Mouse (Mus musculus) myocyte (in vitro differentiated cells): ENCODE measurements around the gene Mrpl40.
A peak's percentile ranks its signal among the peaks of the same experiment; 100 is the strongest.

Source experiments
- CEBPB ChIP-seq: IDR thresholded peaks from 2 replicates; pipeline ENCODE4 v1.6.1; 2011; ENCODE audit warnings: mild to moderate bottlenecking, moderate library complexity; ENCODE audit not compliant: poor library complexity, insufficient read depth, severe bottlenecking
- MYOD1 ChIP-seq, 3 experiments: IDR thresholded peaks; one replicate each; pipeline ENCODE4 v1.6.1; 2011; ENCODE audit warnings: control low read depth in 2 of 3, low read depth in 2 of 3, mild to moderate bottlenecking in 2 of 3, moderate library complexity in 1 of 3; ENCODE audit not compliant: insufficient read length in 2 of 3, control insufficient read depth in 1 of 3
- MYOG ChIP-seq, 3 experiments: IDR thresholded peaks; one replicate each; pipeline ENCODE4 v1.6.1; 2011; ENCODE audit warnings: control low read depth in 2 of 3, low read depth in 2 of 3, mild to moderate bottlenecking in 2 of 3; ENCODE audit not compliant: insufficient read length in 2 of 3, control insufficient read depth in 1 of 3, insufficient read depth in 1 of 3
- POLR2A ChIP-seq: IDR thresholded peaks from one replicate; pipeline ENCODE4 v1.6.1; 2011; ENCODE audit warnings: low read depth, mild to moderate bottlenecking, control low read depth, moderate library complexity; ENCODE audit not compliant: insufficient read length
- POLR2AphosphoS2 ChIP-seq: IDR thresholded peaks from one replicate; pipeline ENCODE4 v1.6.1; 2011; ENCODE audit warnings: low read depth, control low read depth; ENCODE audit not compliant: insufficient read length
- TCF12 ChIP-seq: IDR thresholded peaks from one replicate; pipeline ENCODE4 v1.6.1; 2011; ENCODE audit warnings: mild to moderate bottlenecking, control low read depth; ENCODE audit not compliant: poor library complexity, insufficient read depth, severe bottlenecking
- TCF3 ChIP-seq: IDR thresholded peaks from one replicate; pipeline ENCODE4 v1.6.1; 2011; ENCODE audit warnings: low read depth, control low read depth; ENCODE audit not compliant: insufficient read length
- USF1 ChIP-seq: IDR thresholded peaks from one replicate; pipeline ENCODE4 v1.6.1; 2011; ENCODE audit warnings: low read depth, mild to moderate bottlenecking, control low read depth, moderate library complexity

DNA sequence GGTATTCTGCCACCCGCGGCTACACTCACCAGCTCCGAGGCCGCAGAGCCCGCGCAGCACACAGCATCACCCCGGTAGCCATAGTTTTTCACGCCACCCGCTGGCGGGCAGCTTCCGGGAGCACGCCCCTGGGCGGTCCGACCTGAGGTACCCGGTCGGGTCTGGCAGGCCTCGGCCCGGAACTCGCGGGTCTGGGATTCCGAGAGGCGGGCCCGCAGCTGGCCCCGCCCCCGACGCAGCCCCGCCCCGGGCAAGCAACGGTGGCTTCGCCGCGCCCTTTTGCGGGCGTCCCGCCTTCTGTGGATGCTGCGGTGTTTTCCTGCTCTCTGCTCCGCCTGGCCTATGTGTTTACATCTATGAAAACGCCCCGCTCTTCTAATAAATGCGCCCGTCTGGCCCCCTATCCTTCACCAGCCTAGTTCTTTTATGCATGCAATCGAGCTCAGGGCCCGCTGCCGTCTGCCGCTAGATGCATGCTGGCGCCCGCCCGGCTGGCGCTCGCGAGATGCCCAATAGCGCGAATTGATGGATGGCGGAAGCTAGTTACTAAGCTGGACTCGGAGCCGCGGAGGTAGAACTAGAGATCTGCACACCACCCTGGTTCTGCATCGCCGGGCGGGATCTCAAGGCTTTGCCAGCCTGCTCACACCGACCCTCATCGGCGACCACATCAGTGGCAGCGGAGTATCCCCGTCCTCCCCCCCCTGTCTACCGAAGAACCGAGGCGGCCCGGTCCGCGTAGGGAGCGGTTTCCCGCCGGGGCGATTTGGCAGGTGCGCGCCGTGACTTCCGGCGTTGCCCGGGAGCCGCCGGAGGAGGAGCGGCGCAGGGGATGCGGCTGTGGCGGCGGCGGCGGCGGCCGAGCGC lies at the start of gene Mrpl40, which contains the start of gene Hira:
- TF ChIP-seq POLR2A: peak; percentile 88
- peak in 2 of 3 experiments; percentile 19 to 37 for TF ChIP-seq MYOG (IDR thresholded peaks at IDR 0.05; ENCODE audit: control insufficient read depth in 1 of 3, insufficient read depth in 1 of 3, insufficient read length in 2 of 3, low read depth in 2 of 3)
- TF ChIP-seq TCF12: no peak
- TF ChIP-seq CEBPB: no peak
- TF ChIP-seq MYOD1 (IDR thresholded peaks at IDR 0.05; ENCODE audit: control insufficient read depth in 1 of 3, insufficient read length in 2 of 3, low read depth in 2 of 3): peak in 1 of 3 experiments; percentile 41
- no peak for TF ChIP-seq TCF3
- TF ChIP-seq POLR2AphosphoS2: peak; percentile 85
- TF ChIP-seq USF1: no peak
